Mouse (Mus musculus) urinary bladder, postnatal 36 days (tissue): ENCODE measurements around the gene Tnr.
"Not testable (repeated sequence)": the region's sequence is repeated elsewhere in the genome, so short reads cannot be mapped to it uniquely, and the experiment has no call there.

Source experiments
- DNase-seq, 2 experiments: peaks; one replicate each; pipeline ENCODE4 v3.0.0; 2022; ENCODE audit warnings: low spot score in 2 of 2, mixed read lengths in 1 of 2

Tnr gene

GRCm38 (mm10) chr1:159938449-159938848 lies 414.9 kb downstream of the Tnr start:
- DNase-seq, result no peak

GRCm38 (mm10) chr1:159939335-159939734 lies 415.8 kb downstream of the Tnr start:
- DNase-seq, result no peak

- DNase-seq, result no peak
These were observed 430.0 kb downstream of the Tnr start for GRCm38 (mm10) chr1:159953526-159953925.

GRCm38 (mm10) chr1:159963351-159963750 lies 439.8 kb downstream of the Tnr start:
- DNase-seq, result no peak

- not testable (repeated sequence) for DNase-seq
These were observed 442.7 kb downstream of the Tnr start for GRCm38 (mm10) chr1:159966286-159966685.

- no peak for DNase-seq
These were observed 444.8 kb downstream of the Tnr start for GRCm38 (mm10) chr1:159968395-159968794.

- peak in 1 of 2 experiments; percentile 11 for DNase-seq
These were observed 454.2 kb downstream of the Tnr start for GRCm38 (mm10) chr1:159977786-159978185.

- DNase-seq, result peak in 1 of 2 experiments; percentile 34
These were observed 455.5 kb downstream of the Tnr start for GRCm38 (mm10) chr1:159979096-159979495.

GRCm38 (mm10) chr1:159980355-159980754 lies 456.8 kb downstream of the Tnr start:
- DNase-seq, result no peak
